Mouse (Mus musculus) heart, embryonic 16.5 days (tissue): ENCODE results near the gene Poln. TPM values are rescaled to one million over a fixed set of nuclear protein-coding genes. Genes with fewer than 3 reads are reported as not detected.

Source experiments
- ATAC-seq: fragments of 200-750 bp; cut with Nextera tagmentation; replicated peaks from 2 replicates; pipeline ENCODE4 v1.8.0; 2017; ENCODE audit warnings: moderate number of reproducible peaks; ENCODE audit not compliant: insufficient read depth, low FRiP score; ENCODE audit errors: extremely low read depth
- H3K27ac ChIP-seq: fragments of 300-500 bp; sonication (generic); 2 replicates; pipeline ENCODE4 v1.5.1; 2014; ENCODE audit warnings: mild to moderate bottlenecking, low read length, control low read depth, moderate library complexity
- H3K27me3 ChIP-seq: fragments of 300-500 bp; sonication (generic); 2 replicates; pipeline ENCODE4 v1.6.1; 2014; ENCODE audit warnings: low read length, mixed read lengths; ENCODE audit not compliant: control insufficient read depth, insufficient read depth
- H3K36me3 ChIP-seq: fragments of 300-500 bp; sonication (generic); 2 replicates; pipeline ENCODE4 v1.6.1; 2014; ENCODE audit not compliant: control insufficient read depth, insufficient read depth
- H3K4me1 ChIP-seq: fragments of 300-500 bp; sonication (generic); 2 replicates; pipeline ENCODE4 v1.6.1; 2014; ENCODE audit warnings: low read length, mixed read lengths; ENCODE audit not compliant: control insufficient read depth, insufficient read depth
- H3K4me2 ChIP-seq: fragments of 300-500 bp; sonication (generic); 2 replicates; pipeline ENCODE4 v1.6.1; 2014; ENCODE audit warnings: low read depth, mild to moderate bottlenecking, control low read depth, low read length
- H3K4me3 ChIP-seq: fragments of 300-500 bp; sonication (generic); 2 replicates; pipeline ENCODE4 v1.5.1; 2014; ENCODE audit warnings: mild to moderate bottlenecking, control low read depth, low read length
- H3K9ac ChIP-seq: fragments of 300-500 bp; sonication (generic); 2 replicates; pipeline ENCODE4 v1.6.1; 2014; ENCODE audit warnings: low read length, control low read depth
- H3K9me3 ChIP-seq: fragments of 300-500 bp; sonication (generic); replicated peaks from 2 replicates; pipeline ENCODE4 v1.6.1; 2016; ENCODE audit warnings: low read length; ENCODE audit not compliant: control insufficient read depth
- WGBS: fragments of 180-500 bp; shearing (Covaris S2); extraction: QIAGEN DNeasy Blood & Tissue Kit; methylation state at CpG from one replicate; pipeline ENCODE4 v1.1.7; 2014; 5-methylcytosine and 5-hydroxymethylcytosine counted together
- polyA plus RNA-seq: library from polyadenylated mRNA; unstranded; fragments of >200 nt; fragmentation: Nextera tagmentation; extraction: Ambion mirVana; gene quantifications from 2 replicates; pipeline ENCODE4 v1.2.1, GENCODE M21; 2015

Gene Poln
- polyA plus RNA-seq, 1 experiment from 2014 or later: 0.55 TPM

DNA sequence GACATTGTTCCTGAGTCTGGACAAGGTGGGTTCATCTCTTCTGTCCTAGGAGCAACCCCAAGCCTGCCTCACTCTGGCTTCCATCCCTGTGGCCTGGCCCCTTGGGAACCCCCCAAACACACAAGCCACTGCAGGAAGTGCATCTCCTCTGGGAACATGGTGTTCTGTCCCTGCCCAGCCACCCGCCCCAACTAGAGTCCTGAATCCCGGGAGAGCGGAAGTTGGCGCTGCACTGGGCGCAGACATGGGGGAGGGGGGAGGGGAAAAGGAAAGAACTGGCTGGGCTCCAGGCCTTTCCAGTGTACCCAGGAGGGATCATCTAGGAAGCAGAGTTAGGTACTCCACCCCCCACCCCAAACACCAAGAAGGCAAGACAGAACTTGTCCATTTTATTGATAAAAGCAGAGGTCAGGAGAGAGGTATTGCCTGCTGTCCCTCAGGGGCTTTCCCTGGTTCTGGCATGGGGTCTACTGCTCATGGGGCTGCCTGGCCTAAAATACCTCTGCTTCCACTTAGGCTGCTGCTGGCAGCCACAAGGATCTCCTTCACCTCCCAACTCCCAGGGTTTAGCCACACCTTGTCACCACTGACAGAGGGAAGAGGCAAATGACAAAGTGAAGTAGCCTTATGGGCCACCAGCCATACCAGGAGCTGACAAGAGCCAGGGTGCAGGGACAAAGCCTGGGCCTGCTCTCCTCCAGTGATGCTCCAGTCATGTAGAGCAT, 14.1 kb upstream of the Poln start:
- H3K4me2 ChIP-seq: peak overlapping the region; percentile 32
- H3K9ac ChIP-seq: peak overlapping the region; percentile 27
- no peak overlapping the region for H3K4me3 ChIP-seq
- peaks cover 6% of the 10 kb centered on the region for H3K36me3 ChIP-seq
- peak overlapping the region; percentile 82 for H3K27ac ChIP-seq
- H3K9me3 ChIP-seq: no peaks in the 10 kb centered on the region
- no peak for ATAC-seq
- H3K4me1 ChIP-seq: peaks cover 41% of the 10 kb centered on the region
- 23% methylated on average over 5 of the region's 5 CpGs for WGBS
- no peaks in the 10 kb centered on the region for H3K27me3 ChIP-seq

DNA sequence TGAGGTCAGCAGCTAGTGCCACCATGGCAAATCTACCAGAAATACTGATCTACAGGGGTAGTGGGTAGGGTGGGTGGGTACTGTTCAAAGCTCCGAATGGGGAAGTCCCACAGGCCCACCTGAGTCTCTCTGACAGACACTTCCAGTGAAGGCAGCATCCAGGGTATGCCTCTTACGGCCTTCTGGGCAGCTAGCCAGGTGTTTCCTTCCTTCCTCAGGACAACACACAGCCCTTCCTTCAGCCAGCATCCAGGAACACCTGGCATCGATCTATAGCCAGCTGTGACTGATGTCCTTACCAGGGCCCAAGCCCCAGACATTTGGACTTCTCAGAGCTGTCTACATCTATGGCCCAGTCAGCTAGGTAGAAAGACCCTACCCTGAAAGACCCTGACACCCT, 13.2 kb upstream of the Poln start:
- H3K36me3 ChIP-seq: peaks cover 10% of the 10 kb centered on the region

GRCm38 (mm10) chr5:34177821-34178220, 8.6 kb upstream of the Poln start:
- H3K9me3 ChIP-seq: no peaks in the 10 kb centered on the region
- H3K4me2 ChIP-seq: no peak overlapping the region
- H3K27me3 ChIP-seq: no peaks in the 10 kb centered on the region
- 89% methylated on average over 4 of the region's 4 CpGs for WGBS
- no peak for ATAC-seq
- H3K4me1 ChIP-seq: peaks cover 5% of the 10 kb centered on the region
- H3K9ac ChIP-seq: no peak overlapping the region
- H3K27ac ChIP-seq: no peak overlapping the region
- peaks cover 40% of the 10 kb centered on the region for H3K36me3 ChIP-seq
- H3K4me3 ChIP-seq: no peak overlapping the region

More for the DNA sequence above, 13.2 kb upstream of the Poln start:
- no peaks in the 10 kb centered on the region for H3K9me3 ChIP-seq
- WGBS: 55% methylated on average over 3 of the region's 3 CpGs
- ATAC-seq: no peak
- peak overlapping the region; percentile 82 for H3K27ac ChIP-seq
- no peaks in the 10 kb centered on the region for H3K27me3 ChIP-seq
- no peak overlapping the region for H3K4me3 ChIP-seq
- H3K4me1 ChIP-seq: peaks cover 41% of the 10 kb centered on the region
- no peak overlapping the region for H3K9ac ChIP-seq
- no peak overlapping the region for H3K4me2 ChIP-seq

DNA sequence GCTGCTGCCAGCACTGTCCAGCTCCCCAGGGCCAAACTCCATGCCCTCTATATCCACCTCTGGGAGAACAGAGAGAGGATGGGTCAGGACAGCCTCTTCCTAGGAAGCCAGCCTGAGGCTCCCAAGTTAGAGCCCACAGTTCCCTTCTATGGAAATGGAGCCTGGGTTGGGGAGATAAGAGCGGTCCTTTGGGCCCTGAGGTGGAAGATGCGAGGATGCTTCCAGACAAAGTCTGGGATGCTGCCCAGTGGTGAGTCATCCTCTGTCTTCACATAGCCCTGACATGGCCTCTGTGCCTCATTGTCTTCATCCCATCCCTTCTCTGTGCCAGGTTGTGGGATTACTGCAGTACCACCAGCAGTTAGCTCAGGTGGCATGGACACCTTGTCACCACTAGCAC, 7.8 kb upstream of the Poln start:
- H3K27me3 ChIP-seq: no peaks in the 10 kb centered on the region
- peaks cover 42% of the 10 kb centered on the region for H3K36me3 ChIP-seq

DNA sequence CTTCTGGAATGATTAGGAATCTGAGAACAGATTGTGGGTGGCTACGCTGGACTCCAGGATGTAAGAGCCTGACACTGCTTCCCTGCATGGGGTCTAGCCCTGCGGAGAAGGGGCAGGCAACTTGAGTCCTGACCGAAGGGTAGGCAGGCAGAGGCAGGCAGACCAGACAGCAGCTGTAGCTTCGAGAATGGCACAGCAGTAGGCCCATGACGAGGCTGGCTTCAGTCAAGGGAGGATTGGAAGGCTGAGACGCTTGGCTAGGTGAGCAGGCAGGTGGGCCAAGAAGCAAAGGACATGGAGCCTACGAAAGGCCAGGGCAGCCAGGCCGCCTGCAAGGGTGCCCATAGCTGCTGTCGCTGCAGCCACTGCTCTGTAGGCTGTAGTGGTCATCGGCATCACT, 7.4 kb upstream of the Poln start:
- Histone ChIP-seq H3K4me1 (no peaks in the 10 kb centered on the region), H3K4me3 (no peak overlapping the region), H3K36me3 (peaks cover 42% of the 10 kb centered on the region), H3K9me3 (no peaks in the 10 kb centered on the region), H3K9ac (no peak overlapping the region), H3K27me3 (no peaks in the 10 kb centered on the region), H3K27ac (no peak overlapping the region), H3K4me2 (no peak overlapping the region)
- 78% methylated on average over 10 of the region's 10 CpGs for WGBS
- no peak for ATAC-seq

More for the DNA sequence above, 7.8 kb upstream of the Poln start:
- Histone ChIP-seq H3K27ac (no peak overlapping the region), H3K9ac (no peak overlapping the region), H3K4me3 (no peak overlapping the region), H3K4me2 (no peak overlapping the region), H3K4me1 (no peaks in the 10 kb centered on the region; the same call in 1 of the 2 replicates), H3K9me3 (no peaks in the 10 kb centered on the region)
- no peak for ATAC-seq
- 79% methylated on average over 2 of the region's 2 CpGs for WGBS

DNA sequence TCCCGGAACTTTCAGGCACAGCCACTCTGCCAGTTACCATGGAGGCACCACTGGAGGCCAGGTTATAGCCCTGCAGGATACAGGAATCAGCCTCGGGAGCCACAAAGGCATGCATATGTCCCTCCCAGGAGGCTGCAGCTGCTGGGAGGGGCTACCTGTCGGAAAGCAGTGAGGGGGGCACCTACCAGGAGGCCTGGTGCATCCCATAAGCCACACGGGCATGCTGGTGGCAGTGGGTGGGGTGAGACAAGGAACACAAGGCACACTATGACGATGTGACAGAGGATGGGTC, 6.1 kb upstream of the Poln start:
- Histone ChIP-seq H3K27me3 (no peaks in the 10 kb centered on the region), H3K9ac (no peak overlapping the region), H3K4me2 (no peak overlapping the region), H3K9me3 (no peaks in the 10 kb centered on the region), H3K27ac (no peak overlapping the region), H3K4me3 (no peak overlapping the region), H3K4me1 (no peaks in the 10 kb centered on the region), H3K36me3 (peaks cover 42% of the 10 kb centered on the region)
- 45% methylated on average over 5 of the region's 5 CpGs for WGBS
- no peak for ATAC-seq

DNA sequence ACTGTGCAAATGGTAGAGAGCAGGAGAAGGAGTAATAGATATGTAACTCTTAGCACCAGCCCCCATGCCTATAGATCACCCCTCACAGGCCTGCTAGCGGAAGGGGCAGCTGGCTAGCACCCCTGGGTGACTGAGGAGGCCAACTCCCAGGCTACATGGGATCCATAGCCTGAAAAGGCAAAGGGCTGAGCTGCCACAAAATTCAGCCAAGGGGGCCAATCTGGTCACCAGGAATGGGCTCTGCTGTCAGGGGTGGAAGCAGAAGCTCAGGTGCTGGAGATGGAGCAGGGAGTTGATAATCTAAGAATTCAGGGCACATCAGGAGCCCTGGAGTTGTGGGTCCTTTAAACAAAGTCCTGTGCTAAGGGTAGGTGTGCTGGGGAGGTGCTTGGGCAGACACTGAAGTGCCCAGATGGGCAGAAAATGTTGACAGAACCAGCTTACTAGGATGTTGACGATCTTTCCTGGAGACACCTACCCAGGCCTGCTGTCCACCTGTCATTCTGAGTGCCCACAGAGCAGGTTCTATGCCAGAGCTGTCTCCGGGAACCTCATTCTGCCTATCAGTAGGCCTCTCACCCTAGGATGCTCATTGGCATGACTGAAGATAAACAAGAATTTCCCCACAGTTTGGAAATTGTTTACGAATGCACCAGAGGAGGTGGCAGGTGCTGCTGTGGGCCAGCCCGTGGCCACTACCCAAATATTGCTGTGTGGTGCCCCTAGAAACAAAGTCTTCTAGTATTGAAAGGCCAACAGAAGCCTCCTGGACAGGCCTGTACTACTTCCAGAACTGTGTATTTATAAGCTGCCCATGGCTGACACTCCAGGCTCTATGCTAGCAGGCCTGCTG, 5.5 kb upstream of the Poln start:
- H3K9ac ChIP-seq: no peak overlapping the region
- no peaks in the 10 kb centered on the region for H3K4me1 ChIP-seq
- peaks cover 39% of the 10 kb centered on the region for H3K36me3 ChIP-seq
- no peaks in the 10 kb centered on the region for H3K27me3 ChIP-seq
- no peak for ATAC-seq
- no peak overlapping the region for H3K27ac ChIP-seq
- no peak overlapping the region for H3K4me2 ChIP-seq
- H3K9me3 ChIP-seq: no peaks in the 10 kb centered on the region
- no peak overlapping the region for H3K4me3 ChIP-seq
- WGBS: 79% methylated on average over 5 of the region's 5 CpGs

- WGBS: 87% methylated on average over 2 of the region's 2 CpGs
- ATAC-seq: no peak
- no peak overlapping the region for H3K4me3 ChIP-seq
- no peak overlapping the region for H3K4me2 ChIP-seq
- H3K9ac ChIP-seq: no peak overlapping the region
- H3K27ac ChIP-seq: no peak overlapping the region
- H3K4me1 ChIP-seq: no peaks in the 10 kb centered on the region
- H3K9me3 ChIP-seq: no peaks in the 10 kb centered on the region
- H3K27me3 ChIP-seq: no peaks in the 10 kb centered on the region
- H3K36me3 ChIP-seq: peaks cover 39% of the 10 kb centered on the region
Observed at GRCm38 (mm10) chr5:34174021-34174420, 4.8 kb upstream of the Poln start.

DNA sequence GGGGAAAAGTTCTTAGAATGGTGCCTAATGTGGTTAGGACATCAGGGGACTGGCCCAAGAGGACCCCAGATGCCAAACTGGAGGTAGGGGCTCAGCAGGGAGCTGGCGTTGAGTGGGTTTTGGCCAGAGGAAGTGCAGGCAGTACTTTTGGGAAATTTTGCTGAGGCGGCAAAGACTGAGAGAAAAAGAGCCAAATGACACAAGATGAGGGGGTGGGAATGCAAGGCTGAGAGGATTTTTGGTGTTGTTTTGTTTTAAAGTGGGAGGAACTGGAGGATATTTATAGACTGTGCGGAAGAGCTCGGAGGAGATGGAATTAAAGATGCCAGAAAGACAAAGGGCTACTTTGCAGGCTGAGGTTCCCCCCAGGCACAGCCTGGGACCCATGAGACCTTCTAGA, 1.5 kb upstream of the Poln start:
- Histone ChIP-seq H3K27ac (peak overlapping the region; percentile 57), H3K4me2 (no peak overlapping the region), H3K9me3 (no peaks in the 10 kb centered on the region), H3K4me1 (peaks cover 11% of the 10 kb centered on the region), H3K36me3 (peaks cover 16% of the 10 kb centered on the region), H3K9ac (no peak overlapping the region), H3K4me3 (no peak overlapping the region), H3K27me3 (no peaks in the 10 kb centered on the region)
- ATAC-seq: no peak
- 53% methylated on average over 4 of the region's 4 CpGs for WGBS
